Mouse (Mus musculus) hindbrain, embryonic 11.5 days (tissue): ENCODE results near the gene Mllt11. TPM values are rescaled to one million over a fixed set of nuclear protein-coding genes. Genes with fewer than 3 reads are reported as not detected.

Experiments used
- ATAC-seq: fragments of 200-750 bp; cut with Nextera tagmentation; 2 replicates; pipeline ENCODE4 v1.8.0; 2017; ENCODE audit warnings: mild to moderate bottlenecking, moderate TSS enrichment, moderate library complexity; ENCODE audit not compliant: low FRiP score
- DNase-seq: peaks from one replicate; pipeline ENCODE4 v3.0.0-alpha.2; 2015; ENCODE audit warnings: low spot score
- H3K27ac ChIP-seq: fragments of 300-500 bp; sonication (generic); 2 replicates; pipeline ENCODE4 v1.5.1; 2014; ENCODE audit warnings: mild to moderate bottlenecking, low read depth, low read length
- H3K27me3 ChIP-seq: fragments of 300-500 bp; sonication (generic); 2 replicates; pipeline ENCODE4 v1.6.1; 2014; ENCODE audit warnings: mild to moderate bottlenecking, low read length, moderate library complexity, mixed read lengths; ENCODE audit not compliant: control insufficient read depth, insufficient read depth
- H3K36me3 ChIP-seq: fragments of 300-500 bp; sonication (generic); 2 replicates; pipeline ENCODE4 v1.6.1; 2014; ENCODE audit warnings: mild to moderate bottlenecking, low read length, moderate library complexity, mixed read lengths; ENCODE audit not compliant: control insufficient read depth, insufficient read depth
- H3K4me1 ChIP-seq: fragments of 300-500 bp; sonication (generic); replicated peaks from 2 replicates; pipeline ENCODE4 v1.6.1; 2014; ENCODE audit warnings: low read length, mixed read lengths; ENCODE audit not compliant: control insufficient read depth, insufficient read depth
- H3K4me2 ChIP-seq: fragments of 300-500 bp; sonication (generic); replicated peaks from 2 replicates; pipeline ENCODE4 v1.6.1; 2014; ENCODE audit warnings: mild to moderate bottlenecking, low read depth, low read length
- H3K4me3 ChIP-seq: fragments of 300-500 bp; sonication (generic); 2 replicates; pipeline ENCODE4 v1.5.1; 2014; ENCODE audit warnings: low read depth, low read length
- H3K9ac ChIP-seq: fragments of 300-500 bp; sonication (generic); 2 replicates; pipeline ENCODE4 v1.6.1; 2014; ENCODE audit warnings: low read depth, low read length
- H3K9me3 ChIP-seq: fragments of 300-500 bp; sonication (generic); 2 replicates; pipeline ENCODE4 v1.6.1; 2016; ENCODE audit warnings: low read length; ENCODE audit not compliant: control insufficient read depth
- WGBS: fragments of 180-500 bp; shearing (Covaris S2); extraction: QIAGEN DNeasy Blood & Tissue Kit; methylation state at CpG from one replicate; pipeline ENCODE4 v1.1.7; 2014; 5-methylcytosine and 5-hydroxymethylcytosine counted together
- polyA plus RNA-seq: library from polyadenylated mRNA; unstranded; fragments of >200 nt; fragmentation: Nextera tagmentation; extraction: Ambion mirVana; gene quantifications from 2 replicates; pipeline ENCODE4 v1.2.1, GENCODE M21; 2014

The Mllt11 gene
- polyA plus RNA-seq, 1 experiment from 2014 or later, result 203 TPM

GRCm38 (mm10) chr3:95176500-95176899 lies 55.5 kb downstream of the Mllt11 start:
- no peak for ATAC-seq
- peaks cover 7% of the 10 kb centered on the region; the same call in 1 of the 2 replicates for H3K36me3 ChIP-seq
- H3K4me3 ChIP-seq, result no peak overlapping the region
- no peak overlapping the region for H3K9ac ChIP-seq
- 65% methylated on average over 3 of the region's 3 CpGs for WGBS
- H3K4me1 ChIP-seq, result peaks cover 2% of the 10 kb centered on the region; the same call in 1 of the 2 replicates
- no peak overlapping the region for H3K27ac ChIP-seq
- H3K9me3 ChIP-seq, result no peaks in the 10 kb centered on the region
- peaks cover 23% of the 10 kb centered on the region for H3K27me3 ChIP-seq
- DNase-seq, result no peak
- no peak overlapping the region for H3K4me2 ChIP-seq

DNA sequence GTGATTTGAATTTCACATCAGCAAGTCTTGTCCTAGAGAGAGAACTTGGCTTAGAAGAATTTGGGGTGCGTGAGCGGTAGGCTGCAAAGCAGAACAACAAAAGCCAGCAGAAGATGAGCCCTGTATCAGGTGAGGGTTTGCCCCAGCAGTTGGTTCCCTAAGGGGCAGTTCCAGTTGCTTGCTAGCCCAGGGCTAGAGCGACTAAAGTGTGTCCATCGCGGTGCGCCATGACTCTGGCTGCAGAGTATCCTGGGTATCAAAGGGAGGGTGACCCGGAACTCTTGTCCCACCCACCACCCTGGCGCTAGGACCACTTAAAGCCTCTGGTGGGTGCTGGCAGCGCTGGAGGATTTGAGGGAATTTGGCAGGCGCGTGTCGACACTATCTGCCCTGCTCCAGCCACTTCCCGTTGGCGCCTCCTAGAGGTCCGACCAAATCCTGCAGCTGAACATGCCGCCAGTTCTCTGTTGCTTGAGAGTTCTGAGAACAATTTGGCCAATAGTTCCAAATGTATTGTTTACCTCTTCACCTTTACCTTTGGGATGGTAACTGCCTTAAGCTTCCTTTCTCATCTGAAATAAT lies 57.9 kb downstream of the Mllt11 start:
- no peaks in the 10 kb centered on the region for H3K9me3 ChIP-seq
- no peak overlapping the region for H3K4me2 ChIP-seq
- peaks cover 14% of the 10 kb centered on the region for H3K36me3 ChIP-seq
- no peak overlapping the region for H3K9ac ChIP-seq
- DNase-seq (peak; percentile 91), ATAC-seq (peak; percentile 48; the same call in 1 of the 2 replicates)
- peaks cover 43% of the 10 kb centered on the region for H3K27me3 ChIP-seq
- no peak overlapping the region; the same call in 1 of the 2 replicates for H3K4me3 ChIP-seq
- no peak overlapping the region for H3K27ac ChIP-seq
- 1% methylated on average over 16 of the region's 16 CpGs for WGBS
- peaks cover 2% of the 10 kb centered on the region; the same call in 1 of the 2 replicates for H3K4me1 ChIP-seq

DNA sequence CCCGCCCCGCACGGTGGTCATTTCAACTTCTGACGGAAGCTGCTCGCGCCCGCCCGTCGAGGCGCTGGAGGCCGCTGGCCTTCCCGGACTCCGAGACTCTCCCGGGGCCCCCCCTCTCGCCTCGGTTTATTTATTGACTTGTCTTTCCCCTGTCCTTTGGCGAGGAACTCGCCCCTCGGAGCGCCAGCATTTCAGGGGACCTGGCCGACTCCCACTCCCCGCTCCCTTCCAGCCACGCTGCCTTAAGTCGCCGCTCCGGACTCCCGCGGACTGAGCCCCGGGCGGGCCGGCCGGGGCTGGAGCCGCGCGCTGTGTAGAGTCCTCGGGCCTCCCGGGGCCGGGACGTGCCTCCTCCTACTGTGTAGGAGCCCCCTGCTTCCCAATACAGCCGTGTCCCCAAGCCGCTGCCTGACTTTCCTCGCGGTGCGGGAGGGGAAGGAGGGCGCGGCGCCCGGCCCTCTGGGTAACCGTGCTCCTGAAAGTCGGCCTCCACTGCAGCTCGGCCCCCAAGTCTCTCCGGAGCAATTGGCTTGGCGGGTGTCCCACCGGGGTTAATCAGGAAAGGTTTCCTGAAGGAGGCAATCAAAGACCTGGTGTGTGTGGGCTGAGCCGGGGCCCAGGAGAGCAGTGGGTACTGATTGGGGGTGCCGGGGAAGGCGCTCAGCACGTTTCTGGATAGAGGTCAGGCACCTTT lies 58.6 kb downstream of the Mllt11 start:
- Histone ChIP-seq H3K4me1 (peaks cover 2% of the 10 kb centered on the region; the same call in 1 of the 2 replicates), H3K9me3 (no peaks in the 10 kb centered on the region), H3K27me3 (peaks cover 43% of the 10 kb centered on the region), H3K27ac (no peak overlapping the region), H3K4me3 (peak overlapping the region; percentile 19), H3K36me3 (peaks cover 14% of the 10 kb centered on the region), H3K4me2 (peak overlapping the region; percentile 19; the same call in 1 of the 2 replicates), H3K9ac (peak overlapping the region; percentile 12; the same call in 1 of the 2 replicates)
- DNase-seq (no peak), ATAC-seq (peak; percentile 14; the same call in 1 of the 2 replicates)
- WGBS, result 4% methylated on average over 58 of the region's 58 CpGs

DNA sequence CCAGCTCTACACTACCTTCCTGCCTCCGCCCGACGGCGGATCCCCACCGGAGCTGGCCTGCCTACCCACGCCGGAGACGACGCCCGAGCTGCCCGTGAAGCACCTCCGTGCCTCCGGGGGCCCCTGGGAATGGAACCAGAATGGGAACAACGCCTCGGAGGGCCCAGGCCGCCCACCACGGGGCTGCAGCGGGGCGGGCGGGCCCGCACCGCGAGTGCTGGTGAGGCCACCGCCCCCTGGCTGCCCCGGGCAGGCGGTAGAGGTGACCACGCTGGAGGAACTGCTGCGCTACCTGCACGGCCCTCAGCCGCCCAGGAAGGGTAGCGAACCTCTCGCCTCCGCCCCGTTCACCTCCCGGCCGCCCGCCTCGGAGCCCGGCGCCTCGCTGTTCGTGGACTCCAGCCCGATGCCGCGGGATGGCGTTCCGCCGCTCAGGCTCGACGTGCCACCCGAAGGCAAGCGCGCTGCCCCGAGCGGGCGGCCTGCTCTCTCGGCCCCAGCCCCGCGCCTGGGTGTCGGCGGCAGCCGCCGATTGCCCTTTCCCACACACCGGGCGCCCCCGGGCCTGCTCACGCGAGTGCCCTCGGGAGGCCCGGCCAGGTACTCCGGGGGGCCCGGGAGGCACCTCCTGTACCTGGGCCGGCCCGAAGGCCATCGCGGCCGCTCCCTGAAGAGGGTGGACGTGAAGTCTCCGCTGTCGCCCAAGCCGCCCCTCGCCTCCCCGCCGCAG lies 59.3 kb downstream of the Mllt11 start:
- ATAC-seq (no peak), DNase-seq (peak; percentile 61)
- H3K4me3 ChIP-seq, result peak overlapping the region; percentile 19
- peaks cover 2% of the 10 kb centered on the region; the same call in 1 of the 2 replicates for H3K4me1 ChIP-seq
- peaks cover 43% of the 10 kb centered on the region for H3K27me3 ChIP-seq
- peaks cover 17% of the 10 kb centered on the region for H3K36me3 ChIP-seq
- H3K9me3 ChIP-seq, result no peaks in the 10 kb centered on the region
- H3K9ac ChIP-seq, result peak overlapping the region; percentile 21; the same call in 1 of the 2 replicates
- H3K27ac ChIP-seq, result no peak overlapping the region
- 13% methylated on average over 60 of the region's 84 CpGs for WGBS
- peak overlapping the region; percentile 19; the same call in 1 of the 2 replicates for H3K4me2 ChIP-seq

DNA sequence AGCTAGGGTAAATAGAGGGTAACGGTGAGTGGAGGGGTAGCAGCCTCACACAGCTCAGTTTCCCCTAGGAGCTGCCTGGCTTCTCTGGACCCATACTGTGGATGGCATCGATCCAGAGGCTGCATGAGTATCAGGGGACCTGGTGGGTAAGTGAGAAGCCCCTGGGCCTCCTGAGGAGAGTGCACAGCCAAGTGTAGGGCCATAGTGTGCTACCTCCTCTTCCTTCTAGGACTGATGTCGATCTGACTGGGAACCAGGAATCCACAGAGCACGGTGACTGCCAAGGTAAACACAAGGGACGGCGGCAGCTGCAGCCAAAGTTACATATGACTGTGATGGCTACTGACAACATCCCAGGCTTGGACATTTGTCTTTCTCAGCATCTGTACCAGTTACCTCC lies 60.9 kb downstream of the Mllt11 start:
- peaks cover 43% of the 10 kb centered on the region for H3K27me3 ChIP-seq
- H3K4me3 ChIP-seq, result no peak overlapping the region
- no peak for ATAC-seq
- WGBS, result 92% methylated on average over 6 of the region's 6 CpGs
- no peak overlapping the region for H3K27ac ChIP-seq
- no peak overlapping the region for H3K4me2 ChIP-seq
- peaks cover 17% of the 10 kb centered on the region for H3K36me3 ChIP-seq
- H3K9me3 ChIP-seq, result no peaks in the 10 kb centered on the region
- DNase-seq, result no peak
- no peak overlapping the region for H3K9ac ChIP-seq
- H3K4me1 ChIP-seq, result peaks cover 2% of the 10 kb centered on the region; the same call in 1 of the 2 replicates

GRCm38 (mm10) chr3:95169996-95170395 lies 62.0 kb downstream of the Mllt11 start:
- 89% methylated on average over 10 of the region's 10 CpGs for WGBS
- Histone ChIP-seq H3K4me2 (no peak overlapping the region), H3K27ac (no peak overlapping the region), H3K36me3 (peaks cover 17% of the 10 kb centered on the region), H3K9me3 (no peaks in the 10 kb centered on the region), H3K4me3 (no peak overlapping the region), H3K4me1 (peaks cover 2% of the 10 kb centered on the region; the same call in 1 of the 2 replicates), H3K9ac (no peak overlapping the region), H3K27me3 (peaks cover 43% of the 10 kb centered on the region)
- DNase-seq (no peak), ATAC-seq (no peak)

Other genes with a start within 250 kb of the Mllt11 start
- 21.2 and 29.6 TPM in 2 replicates for gene Zfp687, start 216.7 kb downstream of the Mllt11 start, polyA plus RNA-seq
- 328 and 329 TPM in 2 replicates for gene Psmd4, start 189.6 kb downstream of the Mllt11 start, polyA plus RNA-seq
- gene Pip5k1a, start 125.2 kb downstream of the Mllt11 start, polyA plus RNA-seq, result 14.1 and 15.0 TPM in 2 replicates
- 232 and 236 TPM in 2 replicates for gene Vps72, start 121.1 kb downstream of the Mllt11 start, polyA plus RNA-seq
- 0.68 and 1.1 TPM in 2 replicates for gene Tmod4, start 107.7 kb downstream of the Mllt11 start, polyA plus RNA-seq
- 83.2 and 84.9 TPM in 2 replicates for gene Scnm1, start 98.2 kb downstream of the Mllt11 start, polyA plus RNA-seq
- gene Lysmd1, start 98.1 kb downstream of the Mllt11 start, polyA plus RNA-seq, result 12.5 and 19.3 TPM in 2 replicates
- gene Tnfaip8l2, start 89.8 kb downstream of the Mllt11 start, polyA plus RNA-seq, result 1.7 and 2.1 TPM in 2 replicates
- gene Sema6c, start 71.7 kb downstream of the Mllt11 start, polyA plus RNA-seq, result 22.6 and 27.0 TPM in 2 replicates
- 6.1 and 9.7 TPM in 2 replicates for gene Gabpb2, start 14.3 kb downstream of the Mllt11 start, polyA plus RNA-seq
- 110 and 117 TPM in 2 replicates for gene Cdc42se1, start 3.4 kb downstream of the Mllt11 start, polyA plus RNA-seq
- 0.21 TPM in 1 of 2 replicates, not detected in the other for gene Gm128, start 9.4 kb upstream of the Mllt11 start, polyA plus RNA-seq
- gene Bnipl, start 19.0 kb upstream of the Mllt11 start, polyA plus RNA-seq, result 0.61 and 0.73 TPM in 2 replicates
- gene Mindy1, start 49.2 kb upstream of the Mllt11 start, polyA plus RNA-seq, result 42.2 and 46.5 TPM in 2 replicates
- 31.0 and 31.3 TPM in 2 replicates for gene Prune1, start 49.9 kb upstream of the Mllt11 start, polyA plus RNA-seq
- 1.6 and 2.1 TPM in 2 replicates for gene Anxa9, start 75.0 kb upstream of the Mllt11 start, polyA plus RNA-seq
- gene Cers2, start 82.6 kb upstream of the Mllt11 start, polyA plus RNA-seq, result 101 and 105 TPM in 2 replicates
- gene Setdb1, start 125.0 kb upstream of the Mllt11 start, polyA plus RNA-seq, result 58.6 and 63.2 TPM in 2 replicates
- gene 4930558C23Rik, start 170.7 kb upstream of the Mllt11 start, polyA plus RNA-seq, result not detected in 2 replicates
- 21.8 and 24.8 TPM in 2 replicates for gene Arnt, start 202.2 kb upstream of the Mllt11 start, polyA plus RNA-seq